Mouse (Mus musculus) stomach, postnatal 0 days (tissue): Measurements from ENCODE around the gene Asb1. TPM values are rescaled to one million over a fixed set of nuclear protein-coding genes. Genes with fewer than 3 reads are reported as not detected.

Source experiments
- ATAC-seq: fragments of 200-750 bp; cut with Nextera tagmentation; 2 replicates; pipeline ENCODE4 v1.8.0; 2017; ENCODE audit not compliant: low FRiP score, low TSS enrichment
- DNase-seq: peaks from one replicate; pipeline ENCODE4 v3.0.0-alpha.2; 2016; ENCODE audit warnings: low spot score
- H3K27ac ChIP-seq: fragments of 300-500 bp; sonication (generic); replicated peaks from 2 replicates; pipeline ENCODE4 v1.5.1; 2014; ENCODE audit warnings: mild to moderate bottlenecking, control low read depth
- H3K27me3 ChIP-seq: fragments of 300-500 bp; sonication (generic); 2 replicates; pipeline ENCODE4 v1.6.1; 2014; ENCODE audit warnings: low read length; ENCODE audit not compliant: control insufficient read depth, insufficient read depth
- H3K36me3 ChIP-seq: fragments of 300-500 bp; sonication (generic); 2 replicates; pipeline ENCODE4 v1.6.1; 2014; ENCODE audit warnings: low read length, mixed read lengths; ENCODE audit not compliant: control insufficient read depth, insufficient read depth
- H3K4me1 ChIP-seq: fragments of 300-500 bp; sonication (generic); replicated peaks from 2 replicates; pipeline ENCODE4 v1.6.1; 2014; ENCODE audit warnings: antibody characterized with exemption; ENCODE audit not compliant: control insufficient read depth, insufficient read depth
- H3K4me2 ChIP-seq: fragments of 300-500 bp; sonication (generic); replicated peaks from 2 replicates; pipeline ENCODE4 v1.6.1; 2014; ENCODE audit warnings: low read depth, mild to moderate bottlenecking, control low read depth, moderate library complexity
- H3K4me3 ChIP-seq: fragments of 300-500 bp; sonication (generic); 2 replicates; pipeline ENCODE4 v1.5.1; 2014; ENCODE audit warnings: low read depth, low read length, control low read depth
- H3K9ac ChIP-seq: fragments of 300-500 bp; sonication (generic); 2 replicates; pipeline ENCODE4 v1.6.1; 2014; ENCODE audit warnings: mild to moderate bottlenecking, low read length, control low read depth, mixed read lengths
- H3K9me3 ChIP-seq: fragments of 300-500 bp; sonication (generic); 2 replicates; pipeline ENCODE4 v1.6.1; 2016; ENCODE audit warnings: low read length; ENCODE audit not compliant: control insufficient read depth
- CTCF ChIP-seq: IDR thresholded peaks from 2 replicates; pipeline ENCODE4 v1.5.1; 2016; ENCODE audit warnings: antibody characterized with exemption, low read depth, mild to moderate bottlenecking, moderate library complexity
- EP300 ChIP-seq: optimal IDR thresholded peaks from 2 replicates; pipeline ENCODE3; 2016; ENCODE audit warnings: antibody characterized with exemption
- WGBS: fragments of 180-500 bp; shearing (Covaris S2); extraction: QIAGEN DNeasy Blood & Tissue Kit; methylation state at CpG from one replicate; pipeline ENCODE4 v1.1.7; 2014; 5-methylcytosine and 5-hydroxymethylcytosine counted together
- polyA plus RNA-seq: library from polyadenylated mRNA; unstranded; fragments of >200 nt; fragmentation: Nextera tagmentation; extraction: Ambion mirVana; gene quantifications from 2 replicates; pipeline ENCODE4 v1.2.1, GENCODE M21; 2015

The Asb1 gene
- polyA plus RNA-seq, 1 experiment from 2014 or later = 1.6 TPM

GRCm38 (mm10) chr1:91504615-91505014, 35.7 kb upstream of the Asb1 start:
- H3K27ac ChIP-seq = no peak overlapping the region
- H3K4me3 ChIP-seq = no peak overlapping the region
- 35% methylated on average over 3 of the region's 3 CpGs for WGBS
- no peak for ATAC-seq
- no peak for TF ChIP-seq EP300
- no peak for TF ChIP-seq CTCF
- H3K9me3 ChIP-seq = no peaks in the 10 kb centered on the region
- DNase-seq = no peak
- H3K36me3 ChIP-seq = peaks cover 3% of the 10 kb centered on the region; the same call in 1 of the 2 replicates
- H3K4me2 ChIP-seq = no peak overlapping the region
- H3K27me3 ChIP-seq = no peaks in the 10 kb centered on the region
- no peaks in the 10 kb centered on the region for H3K4me1 ChIP-seq
- H3K9ac ChIP-seq = no peak overlapping the region

GRCm38 (mm10) chr1:91514916-91515315, 25.4 kb upstream of the Asb1 start:
- Histone ChIP-seq H3K27me3 (no peaks in the 10 kb centered on the region), H3K4me3 (no peak overlapping the region), H3K4me2 (no peak overlapping the region), H3K36me3 (no peaks in the 10 kb centered on the region), H3K4me1 (no peaks in the 10 kb centered on the region), H3K27ac (no peak overlapping the region; the same call in 1 of the 2 replicates), H3K9ac (no peak overlapping the region), H3K9me3 (no peaks in the 10 kb centered on the region)
- ATAC-seq (no peak), DNase-seq (no peak)
- TF ChIP-seq CTCF (peak; percentile 48), EP300 (no peak)
- 79% methylated on average over 11 of the region's 11 CpGs for WGBS

- TF ChIP-seq EP300 (no peak), CTCF (no peak)
- WGBS = 73% methylated on average over 6 of the region's 6 CpGs
- peak; percentile 50; the same call in 1 of the 2 replicates for ATAC-seq
- Histone ChIP-seq H3K27me3 (no peaks in the 10 kb centered on the region), H3K4me3 (no peak overlapping the region), H3K36me3 (no peaks in the 10 kb centered on the region), H3K9ac (0 out of 2 replicates have a peak overlapping the region, but pooled peaks have one; percentile 23), H3K27ac (peak overlapping the region; percentile 49), H3K4me2 (no peak overlapping the region), H3K4me1 (no peaks in the 10 kb centered on the region), H3K9me3 (no peaks in the 10 kb centered on the region)
- peak; percentile 36 for DNase-seq
These were observed 24.7 kb upstream of the Asb1 start for GRCm38 (mm10) chr1:91515642-91516041.

- DNase-seq (peak; percentile 60), ATAC-seq (0 out of 2 replicates have a peak, but pooled peaks have one; percentile 68)
- no peaks in the 10 kb centered on the region for H3K4me1 ChIP-seq
- no peak overlapping the region for H3K4me2 ChIP-seq
- H3K4me3 ChIP-seq = no peak overlapping the region
- 17% methylated on average over 10 of the region's 10 CpGs for WGBS
- TF ChIP-seq CTCF (peak; percentile 97), EP300 (no peak)
- no peaks in the 10 kb centered on the region for H3K27me3 ChIP-seq
- H3K27ac ChIP-seq = no peak overlapping the region
- no peaks in the 10 kb centered on the region for H3K9me3 ChIP-seq
- no peak overlapping the region for H3K9ac ChIP-seq
- H3K36me3 ChIP-seq = peaks cover 15% of the 10 kb centered on the region
These were observed 16.6 kb upstream of the Asb1 start for GRCm38 (mm10) chr1:91523759-91524158.

- no peak overlapping the region for H3K4me2 ChIP-seq
- ATAC-seq (no peak), DNase-seq (no peak)
- no peaks in the 10 kb centered on the region for H3K27me3 ChIP-seq
- WGBS = 92% methylated on average over 14 of the region's 14 CpGs
- no peak overlapping the region for H3K27ac ChIP-seq
- no peaks in the 10 kb centered on the region for H3K9me3 ChIP-seq
- TF ChIP-seq CTCF (no peak), EP300 (no peak)
- no peaks in the 10 kb centered on the region for H3K4me1 ChIP-seq
- peaks cover 15% of the 10 kb centered on the region for H3K36me3 ChIP-seq
- H3K4me3 ChIP-seq = no peak overlapping the region
- no peak overlapping the region for H3K9ac ChIP-seq
These were observed 14.5 kb upstream of the Asb1 start for GRCm38 (mm10) chr1:91525838-91526237.

- DNase-seq (no peak), ATAC-seq (no peak)
- 86% methylated on average over 9 of the region's 9 CpGs for WGBS
- Histone ChIP-seq H3K4me2 (no peak overlapping the region), H3K4me1 (no peaks in the 10 kb centered on the region), H3K27ac (no peak overlapping the region), H3K9me3 (no peaks in the 10 kb centered on the region), H3K36me3 (peaks cover 9% of the 10 kb centered on the region), H3K9ac (no peak overlapping the region), H3K4me3 (no peak overlapping the region), H3K27me3 (no peaks in the 10 kb centered on the region)
- TF ChIP-seq CTCF (no peak), EP300 (no peak)
These were observed 10.2 kb upstream of the Asb1 start for GRCm38 (mm10) chr1:91530166-91530565.
